10 mouse cellular contexts compared by ENCODE assay signal in the genomic region with DNA sequence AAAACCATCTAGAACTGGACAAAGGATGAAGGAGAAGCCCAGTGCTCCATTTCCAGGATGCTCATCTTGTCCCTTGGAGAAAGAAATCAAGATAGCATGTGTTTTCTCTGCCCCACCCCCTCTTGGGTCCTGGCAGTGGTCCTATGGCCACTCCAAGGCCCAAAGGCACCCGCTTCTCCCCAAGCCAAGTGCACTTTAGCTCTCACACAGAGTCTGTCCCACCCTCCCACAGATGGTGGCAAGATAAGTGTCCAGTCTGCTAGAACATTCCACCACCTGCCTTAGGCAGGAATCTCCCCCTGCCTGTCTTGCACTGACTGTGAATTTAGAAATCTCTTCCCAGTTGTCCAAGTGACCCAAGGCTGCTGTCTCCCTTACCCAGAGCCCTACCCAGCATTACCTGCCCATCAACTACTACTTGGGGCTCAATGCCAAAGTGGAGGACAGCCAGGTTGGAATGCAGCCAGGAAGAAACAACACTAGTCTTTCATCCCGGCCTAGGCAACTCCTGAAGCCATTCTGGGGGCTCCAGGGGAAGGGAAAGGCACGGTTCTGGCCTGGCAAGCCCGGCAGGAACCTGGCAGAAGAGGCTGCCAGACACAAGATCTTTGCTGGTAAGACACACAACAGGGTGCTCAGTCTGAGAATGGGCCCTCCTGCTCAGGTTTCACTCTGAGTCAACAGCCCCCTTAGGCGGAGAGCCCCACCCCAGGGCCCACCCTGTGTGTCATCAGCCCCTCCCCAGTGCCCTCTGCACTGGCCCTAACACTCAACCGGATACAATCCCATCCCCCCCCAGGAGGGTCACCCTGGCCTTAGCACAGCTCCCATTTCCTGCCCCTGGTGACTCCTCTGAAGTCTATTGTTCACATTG. TPM values are rescaled to one million over a fixed set of nuclear protein-coding genes. Genes with fewer than 3 reads are reported as not detected.
DNase-seq lines count a peak whose midpoint lies in the region; ATAC-seq lines count a peak whose summit lies in the region.
"Had no signal": no experiment of that assay in that cellular context is flagged by ENCODE, and none has a peak within 500 bp of the region (broad histone marks: within the 10 kb centered on the region; RNA-seq: fewer than 3 reads in every experiment).

No protein-coding gene starts in this region.

- H3K36me3 ChIP-seq in heart, embryonic 12.5 days, result no peaks in the 10 kb centered on the region
- no peaks in the 10 kb centered on the region for H3K36me3 ChIP-seq in kidney, embryonic 16.5 days (ENCODE audit: insufficient read depth, low read length)
- H3K36me3 ChIP-seq: G1E had no signal

- peak; percentile 66 for ATAC-seq in heart, embryonic 12.5 days (ENCODE audit: insufficient number of reproducible peaks, low FRiP score)
- peak; percentile 59 for ATAC-seq in kidney, embryonic 16.5 days (ENCODE audit: low FRiP score, low TSS enrichment)
- ATAC-seq in monocyte, adult 5-6 weeks (replicated peaks; ENCODE audit: insufficient number of reproducible peaks, low FRiP score, low TSS enrichment, poor library complexity, severe bottlenecking), result no peak

- H3K27ac ChIP-seq in heart, embryonic 12.5 days (ENCODE audit: poor library complexity, severe bottlenecking), result no peak overlapping the region
- peak overlapping the region; percentile 54; the same call in 1 of the 2 replicates for H3K27ac ChIP-seq in kidney, embryonic 16.5 days (ENCODE audit: low read length)

- WGBS in heart, embryonic 12.5 days, result 34% methylated on average over 6 of the region's 6 CpGs
- 19% methylated on average over 6 of the region's 6 CpGs for WGBS in kidney, embryonic 16.5 days

- H3K4me1 ChIP-seq in heart, embryonic 12.5 days (replicated peaks), result peaks cover 33% of the 10 kb centered on the region
- peaks cover 30% of the 10 kb centered on the region for H3K4me1 ChIP-seq in kidney, embryonic 16.5 days (ENCODE audit: insufficient read depth, low read length)

- intact Hi-C loops in left cerebral cortex, postnatal 4 days (cut with DNase I), result no loop called here
- intact Hi-C loops in left cerebral cortex, postnatal 36 days (cut with DNase I), result no loop called here

- no peak overlapping the region for H3K4me2 ChIP-seq in heart, embryonic 12.5 days
- peak overlapping the region; percentile 26; the same call in 1 of the 2 replicates for H3K4me2 ChIP-seq in kidney, embryonic 16.5 days (replicated peaks; ENCODE audit: low read depth, low read length)

- H3K9me3 ChIP-seq in heart, embryonic 12.5 days (replicated peaks), result no peaks in the 10 kb centered on the region
- no peaks in the 10 kb centered on the region for H3K9me3 ChIP-seq in kidney, embryonic 16.5 days (ENCODE audit: low read length)

- H3K4me3 ChIP-seq in heart, embryonic 12.5 days, result no peak overlapping the region
- no peak overlapping the region for H3K4me3 ChIP-seq in kidney, embryonic 16.5 days (ENCODE audit: low read length)

- 0 out of 2 replicates have a peak, but pooled peaks cover 22% of the 10 kb centered on the region for H3K27me3 ChIP-seq in heart, embryonic 12.5 days (replicated peaks)
- H3K27me3 ChIP-seq in kidney, embryonic 16.5 days (ENCODE audit: insufficient read depth, low read length), result peaks cover 15% of the 10 kb centered on the region

- DNase-seq in left cerebral cortex, postnatal 4 days, result peak; percentile 79
- no peak for DNase-seq in left cerebral cortex, postnatal 36 days (ENCODE audit: low spot score in 2 of 2)
- DNase-seq in cerebellum, postnatal 10 days, result peak; percentile 93 to 94
- peak; percentile 76 for DNase-seq in lung, postnatal 14 days
- no peak for DNase-seq in embryo, embryonic 9.5 days (ENCODE audit: extremely low spot score)

- H3K9ac ChIP-seq in heart, embryonic 12.5 days, result no peak overlapping the region
- H3K9ac ChIP-seq in kidney, embryonic 16.5 days (replicated peaks; ENCODE audit: low read length), result peak overlapping the region; percentile 22

RNA-seq across cellular contexts. Expression of a gene that starts 4.5 kb away (rescaled TPM):
- total RNA-seq in left cerebral cortex, postnatal 4 days (2021), result 1 to 10 TPM; 1.2 to 1.6 TPM
- total RNA-seq in left cerebral cortex, postnatal 36 days (2021), result 1 to 10 TPM in 1 of 2 experiments, under 1 TPM in 1; 0.39 to 1.2 TPM
- 3.3 and 4.0 TPM in 2 replicates for polyA plus RNA-seq in heart, embryonic 12.5 days (2016; fragmentation: Nextera tagmentation; extraction: Ambion mirVana)
- 3.0 and 3.3 TPM in 2 replicates for polyA plus RNA-seq in kidney, embryonic 16.5 days (2015; fragmentation: Nextera tagmentation; extraction: Ambion mirVana)
- total RNA-seq in monocyte, adult 5-6 weeks (2017), result not detected in 3 replicates
- total RNA-seq: hematopoietic stem cell, adult 5-6 weeks had no signal
- polyA plus RNA-seq: G1E had no signal

RNA-seq across cellular contexts. Expression of a gene that starts 59.5 kb away (rescaled TPM):
- total RNA-seq in left cerebral cortex, postnatal 4 days (2021), result 10 to 100 TPM; 21.8 to 24.7 TPM
- total RNA-seq in left cerebral cortex, postnatal 36 days (2021), result 10 to 100 TPM; 14.3 to 21.9 TPM
- 8.2 and 10.6 TPM in 2 replicates for polyA plus RNA-seq in heart, embryonic 12.5 days (2016; fragmentation: Nextera tagmentation; extraction: Ambion mirVana)
- 24.1 and 28.4 TPM in 2 replicates for polyA plus RNA-seq in kidney, embryonic 16.5 days (2015; fragmentation: Nextera tagmentation; extraction: Ambion mirVana)
- total RNA-seq in monocyte, adult 5-6 weeks (2017), result 0.48 to 1.6 TPM (median 1.2 TPM) in 3 replicates

Comparison
In these comparisons a context has a peak if more than half of its experiments do, and no peak if none do; other contexts are left out.
1. DNase-seq: peak in left cerebral cortex, postnatal 4 days (single experiment), cerebellum, postnatal 10 days (2 of 2) and lung, postnatal 14 days (single experiment); none in left cerebral cortex, postnatal 36 days (0 of 2) and embryo, embryonic 9.5 days (single experiment).